Mouse (Mus musculus) kidney, postnatal 0 days (tissue): ENCODE results near the gene Arhgef5. TPM values are rescaled to one million over a fixed set of nuclear protein-coding genes. Genes with fewer than 3 reads are reported as not detected.

Experiments used
- ATAC-seq: fragments of 200-750 bp; cut with Nextera tagmentation; replicated peaks from 2 replicates; pipeline ENCODE4 v1.8.0; 2017; ENCODE audit warnings: low read depth, moderate number of reproducible peaks, moderate TSS enrichment, moderate library complexity; ENCODE audit not compliant: low FRiP score
- DNase-seq: peaks from one replicate; pipeline ENCODE4 v3.0.0-alpha.2; 2016; ENCODE audit warnings: low spot score
- H3K27ac ChIP-seq: fragments of 300-500 bp; sonication (generic); 2 replicates; pipeline ENCODE4 v1.5.1; 2014; ENCODE audit warnings: mild to moderate bottlenecking
- H3K27me3 ChIP-seq: fragments of 300-500 bp; sonication (generic); 2 replicates; pipeline ENCODE4 v1.6.1; 2014; ENCODE audit warnings: low read length, mixed read lengths; ENCODE audit not compliant: insufficient read depth
- H3K36me3 ChIP-seq: fragments of 300-500 bp; sonication (generic); 2 replicates; pipeline ENCODE4 v1.6.1; 2014; ENCODE audit warnings: low read length, mixed read lengths; ENCODE audit not compliant: insufficient read depth
- H3K4me1 ChIP-seq: fragments of 300-500 bp; sonication (generic); replicated peaks from 2 replicates; pipeline ENCODE4 v1.6.1; 2014; ENCODE audit warnings: antibody characterized with exemption, low read length, mixed read lengths; ENCODE audit not compliant: insufficient read depth
- H3K4me2 ChIP-seq: fragments of 300-500 bp; sonication (generic); 2 replicates; pipeline ENCODE4 v1.6.1; 2014; ENCODE audit warnings: mild to moderate bottlenecking, low read length, moderate library complexity, mixed read lengths
- H3K4me3 ChIP-seq: fragments of 300-500 bp; sonication (generic); replicated peaks from 2 replicates; pipeline ENCODE4 v1.5.1; 2014; ENCODE audit warnings: low read depth, low read length
- H3K9ac ChIP-seq: fragments of 300-500 bp; sonication (generic); 2 replicates; pipeline ENCODE4 v1.6.1; 2014; ENCODE audit warnings: low read depth, low read length
- H3K9me3 ChIP-seq: fragments of 300-500 bp; sonication (generic); replicated peaks from 2 replicates; pipeline ENCODE4 v1.6.1; 2016; ENCODE audit warnings: low read length, inconsistent platforms, mixed read lengths
- CTCF ChIP-seq: IDR thresholded peaks from 2 replicates; pipeline ENCODE4 v1.5.1; 2016; ENCODE audit warnings: antibody characterized with exemption, low read depth, mild to moderate bottlenecking, moderate library complexity
- WGBS: fragments of 180-500 bp; shearing (Covaris S2); extraction: QIAGEN DNeasy Blood & Tissue Kit; methylation state at CpG from one replicate; pipeline ENCODE4 v1.1.7; 2014; 5-methylcytosine and 5-hydroxymethylcytosine counted together
- polyA plus RNA-seq: library from polyadenylated mRNA; unstranded; fragments of >200 nt; fragmentation: Nextera tagmentation; extraction: Ambion mirVana; gene quantifications from 2 replicates; pipeline ENCODE4 v1.2.1, GENCODE M21; 2015

Arhgef5 gene
- polyA plus RNA-seq, 1 experiment from 2014 or later: 16.4 TPM

DNA sequence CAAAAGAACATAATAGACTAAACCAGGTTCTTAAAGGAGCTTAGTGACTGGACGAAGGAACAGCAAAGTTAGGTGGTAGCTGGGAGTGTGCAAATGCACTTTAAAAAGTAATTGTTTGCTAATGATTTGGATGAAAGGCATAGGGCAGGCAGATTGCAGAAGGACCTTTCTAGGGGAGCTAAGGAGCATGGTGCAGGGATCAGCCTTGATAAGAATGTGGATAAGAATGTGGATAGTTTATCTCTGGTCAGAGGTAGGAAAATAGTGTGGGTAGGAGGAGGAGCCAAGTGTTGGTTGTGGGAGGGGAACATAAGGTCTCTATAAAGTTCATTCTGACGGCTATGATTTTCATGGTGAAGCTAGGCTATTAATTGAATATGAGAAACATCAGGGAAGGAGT lies 73.4 kb downstream of the Arhgef5 start:
- no peak overlapping the region for H3K4me2 ChIP-seq
- no peak overlapping the region for H3K9ac ChIP-seq
- no peaks in the 10 kb centered on the region for H3K27me3 ChIP-seq
- TF ChIP-seq CTCF: no peak
- H3K9me3 ChIP-seq: no peaks in the 10 kb centered on the region
- ATAC-seq (no peak), DNase-seq (no peak)
- H3K27ac ChIP-seq: no peak overlapping the region
- WGBS: 58% methylated on average over 2 of the region's 2 CpGs
- H3K36me3 ChIP-seq: no peaks in the 10 kb centered on the region
- no peaks in the 10 kb centered on the region for H3K4me1 ChIP-seq
- H3K4me3 ChIP-seq: no peak overlapping the region

Other genes starting within 250 kb of the Arhgef5 start
- gene Olfr441, start 159.2 kb upstream of the Arhgef5 start, polyA plus RNA-seq: not detected in 2 replicates
- not detected in 2 replicates for gene Olfr237-ps1, start 119.0 kb upstream of the Arhgef5 start, polyA plus RNA-seq
- gene Olfr437, start 102.3 kb upstream of the Arhgef5 start, polyA plus RNA-seq: not detected in 2 replicates
- not detected in 2 replicates for gene Olfr13, start 93.4 kb upstream of the Arhgef5 start, polyA plus RNA-seq
- gene Olfr435, start 68.4 kb upstream of the Arhgef5 start, polyA plus RNA-seq: not detected in 2 replicates
- gene Olfr434, start 52.6 kb upstream of the Arhgef5 start, polyA plus RNA-seq: not detected in 2 replicates
- gene Olfr47, start 34.1 kb upstream of the Arhgef5 start, polyA plus RNA-seq: not detected in 2 replicates
- not detected in 2 replicates for gene Nobox, start 44.0 kb downstream of the Arhgef5 start, polyA plus RNA-seq